Mouse (Mus musculus): ENCODE measurements at regions not wholly inside any gene's neighbourhood (a gene's known extent, or its start where the extent isn't known, plus 50 kb on each side); places are given as distances from the start of the nearest gene placed in this dataset.

GRCm38 (mm10) chr8:17782650-17783049 is 1195.4 kb downstream of the Defb40 start:
- Histone ChIP-seq H3K4me3 (replicated peaks) (no peak overlapping the region), H3K27ac (no peak overlapping the region), H3K27me3 (no peaks in the 10 kb centered on the region), H3K9me3 (replicated peaks) (no peaks in the 10 kb centered on the region), H3K4me1 (replicated peaks) (no peaks in the 10 kb centered on the region), H3K36me3 (no peaks in the 10 kb centered on the region), H3K9ac (no peak overlapping the region), H3K4me2 (no peak overlapping the region)
- WGBS (ENCODE audit: insufficient replicate concordance), result 62% methylated on average over 1 of the region's 1 CpGs
- no peak for ATAC-seq (ENCODE audit: low read depth)
- DNase-seq, result no peak

GRCm38 (mm10) chr8:17781559-17782283 is 1196.3 kb downstream of the Defb40 start:
- DNase-seq, result no peak
- Histone ChIP-seq H3K4me3 (replicated peaks) (no peak overlapping the region), H3K27me3 (no peaks in the 10 kb centered on the region), H3K9ac (no peak overlapping the region), H3K4me2 (no peak overlapping the region), H3K9me3 (replicated peaks) (no peaks in the 10 kb centered on the region), H3K27ac (no peak overlapping the region), H3K36me3 (no peaks in the 10 kb centered on the region), H3K4me1 (replicated peaks) (no peaks in the 10 kb centered on the region)
- WGBS (ENCODE audit: insufficient replicate concordance), result 53% methylated on average over 2 of the region's 2 CpGs
- ATAC-seq (ENCODE audit: low read depth), result no peak

GRCm38 (mm10) chr8:17775411-17775810 is 1202.6 kb downstream of the Defb40 start:
- DNase-seq (no peak), ATAC-seq (ENCODE audit: low read depth) (no peak)
- H3K27ac ChIP-seq, result no peak overlapping the region
- no peaks in the 10 kb centered on the region for H3K4me1 ChIP-seq (replicated peaks)
- no peak overlapping the region for H3K4me3 ChIP-seq (replicated peaks)
- H3K36me3 ChIP-seq, result no peaks in the 10 kb centered on the region
- no peak overlapping the region for H3K4me2 ChIP-seq
- no peak overlapping the region for H3K9ac ChIP-seq
- no peaks in the 10 kb centered on the region for H3K9me3 ChIP-seq (replicated peaks)
- H3K27me3 ChIP-seq, result no peaks in the 10 kb centered on the region
- WGBS (ENCODE audit: insufficient replicate concordance), result 39% methylated on average over 3 of the region's 3 CpGs

GRCm38 (mm10) chr8:17773311-17773710 is 1204.7 kb downstream of the Defb40 start:
- ATAC-seq (ENCODE audit: low read depth), result no peak
- H3K27me3 ChIP-seq, result no peaks in the 10 kb centered on the region
- H3K4me3 ChIP-seq (replicated peaks), result no peak overlapping the region
- no peak overlapping the region for H3K27ac ChIP-seq
- no peaks in the 10 kb centered on the region for H3K9me3 ChIP-seq (replicated peaks)
- no peak overlapping the region for H3K4me2 ChIP-seq
- no peak for DNase-seq
- no peaks in the 10 kb centered on the region for H3K36me3 ChIP-seq
- no peak overlapping the region for H3K9ac ChIP-seq
- no peaks in the 10 kb centered on the region for H3K4me1 ChIP-seq (replicated peaks)
- 62% methylated on average over 1 of the region's 1 CpGs for WGBS (ENCODE audit: insufficient replicate concordance)

- H3K27me3 ChIP-seq, result no peaks in the 10 kb centered on the region
- 0 out of 2 replicates have a peak, but pooled peaks cover 3% of the 10 kb centered on the region for H3K4me1 ChIP-seq (replicated peaks)
- no peaks in the 10 kb centered on the region for H3K36me3 ChIP-seq
- H3K4me2 ChIP-seq, result no peak overlapping the region
- ATAC-seq (ENCODE audit: low read depth) (peak; percentile 84), DNase-seq (no peak)
- H3K9ac ChIP-seq, result no peak overlapping the region
- WGBS (ENCODE audit: insufficient replicate concordance), result 45% methylated on average over 5 of the region's 5 CpGs
- no peaks in the 10 kb centered on the region for H3K9me3 ChIP-seq (replicated peaks)
- H3K4me3 ChIP-seq (replicated peaks), result no peak overlapping the region
- no peak overlapping the region for H3K27ac ChIP-seq
Observed at GRCm38 (mm10) chr8:17767441-17768007, 1210.5 kb downstream of the Defb40 start.

GRCm38 (mm10) chr8:17724672-17725071 is 1253.4 kb downstream of the Defb40 start:
- Histone ChIP-seq H3K27me3 (no peaks in the 10 kb centered on the region), H3K4me2 (no peak overlapping the region), H3K9me3 (replicated peaks) (no peaks in the 10 kb centered on the region), H3K27ac (no peak overlapping the region), H3K4me3 (replicated peaks) (no peak overlapping the region), H3K4me1 (replicated peaks) (no peaks in the 10 kb centered on the region), H3K36me3 (no peaks in the 10 kb centered on the region), H3K9ac (no peak overlapping the region)
- ATAC-seq (ENCODE audit: low read depth) (no peak), DNase-seq (no peak)
- 63% methylated on average over 3 of the region's 3 CpGs for WGBS (ENCODE audit: insufficient replicate concordance)

- no peaks in the 10 kb centered on the region for H3K27me3 ChIP-seq
- no peak for DNase-seq
- no peaks in the 10 kb centered on the region for H3K36me3 ChIP-seq
- H3K9me3 ChIP-seq (replicated peaks), result no peaks in the 10 kb centered on the region
- H3K9ac ChIP-seq, result no peak overlapping the region
- no peak for ATAC-seq (ENCODE audit: low read depth)
- 54% methylated on average over 1 of the region's 1 CpGs for WGBS (ENCODE audit: insufficient replicate concordance)
- no peak overlapping the region for H3K27ac ChIP-seq
- no peak overlapping the region for H3K4me2 ChIP-seq
- no peak overlapping the region for H3K4me3 ChIP-seq (replicated peaks)
- no peaks in the 10 kb centered on the region for H3K4me1 ChIP-seq (replicated peaks)
Observed at GRCm38 (mm10) chr8:17709162-17709561, 1268.9 kb downstream of the Defb40 start.

GRCm38 (mm10) chr8:17708409-17708808 is 1269.6 kb downstream of the Defb40 start:
- H3K9me3 ChIP-seq (replicated peaks), result no peaks in the 10 kb centered on the region
- no peak overlapping the region for H3K4me2 ChIP-seq
- no peak overlapping the region for H3K4me3 ChIP-seq (replicated peaks)
- H3K27ac ChIP-seq, result no peak overlapping the region
- no peak for DNase-seq
- no peak for ATAC-seq (ENCODE audit: low read depth)
- H3K4me1 ChIP-seq (replicated peaks), result no peaks in the 10 kb centered on the region
- no peaks in the 10 kb centered on the region for H3K27me3 ChIP-seq
- WGBS (ENCODE audit: insufficient replicate concordance), result 60% methylated on average over 4 of the region's 4 CpGs
- no peaks in the 10 kb centered on the region for H3K36me3 ChIP-seq
- no peak overlapping the region for H3K9ac ChIP-seq

GRCm38 (mm10) chr8:17704289-17704688 is 1273.8 kb downstream of the Defb40 start:
- ATAC-seq (ENCODE audit: low read depth) (no peak), DNase-seq (no peak)
- Histone ChIP-seq H3K4me3 (replicated peaks) (no peak overlapping the region), H3K9me3 (replicated peaks) (no peaks in the 10 kb centered on the region), H3K27me3 (no peaks in the 10 kb centered on the region), H3K9ac (no peak overlapping the region), H3K4me1 (replicated peaks) (no peaks in the 10 kb centered on the region), H3K36me3 (no peaks in the 10 kb centered on the region), H3K27ac (no peak overlapping the region), H3K4me2 (no peak overlapping the region)
- WGBS (ENCODE audit: insufficient replicate concordance), result 53% methylated on average over 1 of the region's 1 CpGs

- DNase-seq (no peak), ATAC-seq (ENCODE audit: low read depth) (no peak)
- Histone ChIP-seq H3K27ac (no peak overlapping the region), H3K4me1 (replicated peaks) (no peaks in the 10 kb centered on the region), H3K4me2 (no peak overlapping the region), H3K4me3 (replicated peaks) (no peak overlapping the region), H3K36me3 (no peaks in the 10 kb centered on the region), H3K27me3 (no peaks in the 10 kb centered on the region), H3K9ac (no peak overlapping the region), H3K9me3 (replicated peaks) (no peaks in the 10 kb centered on the region)
- 48% methylated on average over 3 of the region's 3 CpGs for WGBS (ENCODE audit: insufficient replicate concordance)
Observed at GRCm38 (mm10) chr8:17700362-17700761, 1277.7 kb downstream of the Defb40 start.

- Histone ChIP-seq H3K4me2 (no peak overlapping the region), H3K4me1 (replicated peaks) (no peaks in the 10 kb centered on the region), H3K27me3 (no peaks in the 10 kb centered on the region), H3K4me3 (replicated peaks) (no peak overlapping the region), H3K27ac (no peak overlapping the region), H3K36me3 (no peaks in the 10 kb centered on the region), H3K9me3 (replicated peaks) (no peaks in the 10 kb centered on the region), H3K9ac (no peak overlapping the region)
- WGBS (ENCODE audit: insufficient replicate concordance), result 53% methylated on average over 4 of the region's 4 CpGs
- no peak for ATAC-seq (ENCODE audit: low read depth)
- no peak for DNase-seq
Observed at GRCm38 (mm10) chr8:17690074-17690848, 1287.8 kb downstream of the Defb40 start.
